Mouse (Mus musculus): Measurements from ENCODE around the gene Vti1a.

GRCm38 (mm10) chr19:55341377-55341776, 25.3 kb downstream of the Vti1a start:
- TF ChIP-seq CTCF (IDR thresholded peaks at IDR 0.05) (peak; percentile 18; the same call in 1 of the 2 replicates), EP300 (IDR thresholded peaks at IDR 0.05) (no peak)

All from lung, postnatal 0 days (tissue).